Mouse (Mus musculus): ENCODE results near the gene Olfr588-ps1.

- TF ChIP-seq CTCF (IDR thresholded peaks at IDR 0.05; ENCODE audit: control insufficient read depth, insufficient read depth, low read length) (no peak), POLR2A (IDR thresholded peaks at IDR 0.05; ENCODE audit: borderline replicate concordance, control insufficient read depth, low read depth, low read length) (no peak)
These were observed 15.1 kb upstream of the Olfr588-ps1 start, which contains the start of gene Olfr586 for GRCm38 (mm10) chr7:103125538-103125937.

All from bone marrow, adult 2 months (tissue).